Mouse (Mus musculus): ENCODE measurements around the gene Nob1.

GRCm38 (mm10) chr8:107430821-107431220 is 6.0 kb upstream of the Nob1 start:
- TF ChIP-seq CTCF (IDR thresholded peaks at IDR 0.05; ENCODE audit: low read depth, low read length) (no peak), GATA1 (IDR thresholded peaks at IDR 0.05; ENCODE audit: borderline replicate concordance, low read length) (no peak), POLR2AphosphoS5 (IDR thresholded peaks at IDR 0.05; ENCODE audit: insufficient replicate concordance, low read depth, low read length) (no peak), TAL1 (conservative IDR thresholded peaks at IDR 0.05; ENCODE audit: low read depth, low read length) (no peak)
